Mouse (Mus musculus) liver, adult 2 months (tissue): Measurements from ENCODE around the gene Itga4.

Experiments used
- CTCF ChIP-seq: fragments of 200-500 bp; IDR thresholded peaks from 2 replicates; pipeline ENCODE4 v1.5.1; 2011; ENCODE audit warnings: low read depth, low read length, control low read depth
- POLR2A ChIP-seq: fragments of 200-500 bp; IDR thresholded peaks from 2 replicates; pipeline ENCODE4 v1.6.1; 2011; ENCODE audit warnings: low read length, control low read depth; ENCODE audit not compliant: insufficient read depth; ENCODE audit errors: extremely low read depth

DNA sequence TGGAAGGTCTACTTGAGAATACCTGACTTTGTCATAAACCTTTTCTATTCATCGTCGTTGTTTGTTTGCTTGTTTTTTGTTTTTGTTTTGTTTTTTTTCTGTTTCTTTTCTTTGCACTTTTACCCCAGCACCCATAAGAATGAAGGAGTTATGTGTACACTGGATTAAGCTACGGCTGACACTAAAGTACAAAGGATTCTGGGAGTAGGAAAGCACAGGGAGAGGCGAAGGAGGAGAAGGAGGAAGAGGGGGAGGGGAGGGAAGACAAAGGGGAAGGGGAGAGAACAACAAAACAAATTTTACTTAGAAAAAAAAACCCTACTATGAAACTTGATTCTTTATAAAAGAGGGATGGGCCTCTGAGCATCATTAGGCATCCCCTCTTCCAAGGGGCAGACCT is 2.2 kb downstream of the Itga4 start:
- TF ChIP-seq CTCF (no peak), POLR2A (no peak)
